Mouse (Mus musculus) ES-E14 (cell line): Measurements from ENCODE around the gene Wdr62. TPM values are rescaled to one million over a fixed set of nuclear protein-coding genes. Genes with fewer than 3 reads are reported as not detected.

Experiments
- DNase-seq: peaks from one replicate; pipeline ENCODE4 v3.0.0-alpha.2; 2013; ENCODE audit warnings: low read depth, low spot score
- H3K27ac ChIP-seq: 2 replicates; pipeline ENCODE4 v1.5.1; 2012; ENCODE audit warnings: low read depth, mild to moderate bottlenecking, low read length, moderate library complexity, mixed read lengths; ENCODE audit not compliant: poor library complexity, insufficient read depth, severe bottlenecking
- H3K36me3 ChIP-seq: 2 replicates; pipeline ENCODE4 v1.6.1; 2012; ENCODE audit warnings: mild to moderate bottlenecking, low read length, moderate library complexity, mixed read lengths; ENCODE audit not compliant: control insufficient read depth, poor library complexity, insufficient read depth, severe bottlenecking
- H3K4me1 ChIP-seq, 2 experiments: fragments of 150-350 bp in 1 of 2; sonication (generic) in 1 of 2; 2 replicates each; pipeline ENCODE4 v1.6.1; 2012; ENCODE audit warnings: low read length in 2 of 2, mild to moderate bottlenecking in 1 of 2, mixed read lengths in 1 of 2; ENCODE audit not compliant: control insufficient read depth in 2 of 2, insufficient read depth in 2 of 2, poor library complexity in 1 of 2
- H3K4me3 ChIP-seq, 2 experiments: fragments of 150-350 bp in 1 of 2; sonication (generic) in 1 of 2; 2 replicates each; pipeline ENCODE4 v1.5.1; 2012; ENCODE audit warnings: low read length in 2 of 2, low read depth in 1 of 2, mild to moderate bottlenecking in 1 of 2, mixed read lengths in 1 of 2; ENCODE audit not compliant: insufficient read depth in 1 of 2, poor library complexity in 1 of 2, severe bottlenecking in 1 of 2
- H3K9ac ChIP-seq: 2 replicates; pipeline ENCODE4 v1.6.1; 2012; ENCODE audit warnings: low read depth, mild to moderate bottlenecking, low read length, mixed read lengths; ENCODE audit not compliant: poor library complexity, insufficient read depth, severe bottlenecking
- H3K9me3 ChIP-seq: fragments of 150-350 bp; sonication (generic); 2 replicates; pipeline ENCODE4 v1.6.1; 2012; ENCODE audit warnings: low read depth, mild to moderate bottlenecking, low read length; ENCODE audit not compliant: control insufficient read depth, insufficient read depth
- CHD2 ChIP-seq: IDR thresholded peaks from 2 replicates; pipeline ENCODE4 v1.6.1; 2014; ENCODE audit warnings: mild to moderate bottlenecking, low read depth, low read length, inconsistent platforms
- HCFC1 ChIP-seq: IDR thresholded peaks from 2 replicates; pipeline ENCODE4 v1.6.1; 2012; ENCODE audit warnings: low read length, inconsistent platforms, borderline replicate concordance; ENCODE audit not compliant: insufficient read depth
- MAFK ChIP-seq: IDR thresholded peaks from 2 replicates; pipeline ENCODE4 v1.6.1; 2014; ENCODE audit warnings: mild to moderate bottlenecking, low read depth, low read length, inconsistent platforms; ENCODE audit not compliant: insufficient read depth
- ZC3H11A ChIP-seq: IDR thresholded peaks from 2 replicates; pipeline ENCODE4 v1.6.1; 2012; ENCODE audit warnings: low read depth, mild to moderate bottlenecking, inconsistent platforms, low read length, borderline replicate concordance
- ZNF384 ChIP-seq: IDR thresholded peaks from 2 replicates; pipeline ENCODE4 v1.6.1; 2012; ENCODE audit warnings: low read depth, low read length, inconsistent platforms
- in situ Hi-C, 2 experiments: fragments of 600-800 bp; cut with MboI; formaldehyde crosslinking; loops; one replicate each; pipeline ENCODE4 v1.15.1; 2025; ENCODE audit warnings: low sequenced_read_pairs in 2 of 2, inconsistent platforms in 1 of 2; ENCODE audit not compliant: unreplicated experiment in 2 of 2
- total RNA-seq: library from RNA; depleted of rRNA; stranded (reverse); fragments of 300-350 nt; gene quantifications from 2 replicates; pipeline ENCODE4 v1.2.3, GENCODE M21; 2012

The Wdr62 gene
- total RNA-seq, 1 experiment = 21.6 TPM

DNA sequence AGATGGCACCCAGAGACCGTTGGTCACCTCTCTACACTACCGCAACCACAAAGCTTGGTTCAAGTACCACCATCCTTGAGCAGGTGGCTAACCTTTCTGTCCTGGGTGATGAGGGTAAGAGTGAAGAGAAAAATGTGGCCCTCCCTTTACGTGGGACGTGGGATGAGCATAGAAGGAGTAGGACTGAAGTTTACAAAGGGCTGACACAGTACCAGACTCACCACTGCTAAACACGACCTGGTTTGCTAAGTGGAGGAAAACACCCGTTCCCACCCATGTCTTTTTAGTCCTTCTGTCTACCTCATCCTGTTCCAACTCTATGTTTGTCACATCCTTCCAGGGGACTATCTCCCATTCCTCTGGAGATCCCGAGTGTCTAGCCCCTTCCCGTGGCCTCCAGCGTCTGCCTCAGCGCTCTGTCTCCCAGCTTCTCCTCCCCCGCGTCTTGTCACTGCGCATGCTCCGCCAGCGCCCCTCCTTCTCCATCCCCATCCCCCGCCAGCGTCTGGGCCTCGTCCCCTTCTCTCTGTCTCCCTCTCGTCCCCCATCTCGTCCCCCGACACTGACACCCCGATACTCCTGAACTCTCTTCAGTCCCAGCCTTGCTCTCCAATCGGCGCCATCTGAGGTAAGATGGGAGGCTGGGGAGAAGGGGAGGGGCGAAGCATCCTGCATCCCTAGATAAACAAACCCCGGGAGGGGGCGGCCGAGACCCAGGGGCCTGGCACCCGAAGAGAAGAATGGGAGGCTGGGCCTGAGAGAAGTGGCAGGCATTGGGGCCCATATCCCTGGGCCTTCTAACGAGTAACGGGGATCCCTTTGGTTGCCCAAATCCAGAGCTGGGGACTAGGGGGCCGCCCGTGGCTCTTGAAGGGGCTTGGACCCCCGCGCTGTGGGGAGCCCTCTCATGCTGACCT is 11.3 kb upstream of the Wdr62 start, which contains the start of gene Clip3:
Gene Clip3 (plus strand): TSS at position 514 of the 917 bp plus-strand sequence.
- Histone ChIP-seq H3K4me3 (peak within 1 kb of the TSS; percentile 52 to 73), H3K9ac (peak within 1 kb of the TSS; percentile 65), H3K4me1 (peaks cover 0 to 11% of the 10 kb centered on the region in 2 experiments; a peak in 1 of 4 replicates), H3K27ac (no peak within 1 kb of the TSS), H3K36me3 (no peaks in the 10 kb centered on the region), H3K9me3 (no peaks in the 10 kb centered on the region)
- DNase-seq = no peak
- no peak for TF ChIP-seq HCFC1
- TF ChIP-seq MAFK = no peak
- TF ChIP-seq CHD2 = no peak
- TF ChIP-seq ZNF384 = no peak
- no peak for TF ChIP-seq ZC3H11A
- in situ Hi-C loops = no loop called here

DNA sequence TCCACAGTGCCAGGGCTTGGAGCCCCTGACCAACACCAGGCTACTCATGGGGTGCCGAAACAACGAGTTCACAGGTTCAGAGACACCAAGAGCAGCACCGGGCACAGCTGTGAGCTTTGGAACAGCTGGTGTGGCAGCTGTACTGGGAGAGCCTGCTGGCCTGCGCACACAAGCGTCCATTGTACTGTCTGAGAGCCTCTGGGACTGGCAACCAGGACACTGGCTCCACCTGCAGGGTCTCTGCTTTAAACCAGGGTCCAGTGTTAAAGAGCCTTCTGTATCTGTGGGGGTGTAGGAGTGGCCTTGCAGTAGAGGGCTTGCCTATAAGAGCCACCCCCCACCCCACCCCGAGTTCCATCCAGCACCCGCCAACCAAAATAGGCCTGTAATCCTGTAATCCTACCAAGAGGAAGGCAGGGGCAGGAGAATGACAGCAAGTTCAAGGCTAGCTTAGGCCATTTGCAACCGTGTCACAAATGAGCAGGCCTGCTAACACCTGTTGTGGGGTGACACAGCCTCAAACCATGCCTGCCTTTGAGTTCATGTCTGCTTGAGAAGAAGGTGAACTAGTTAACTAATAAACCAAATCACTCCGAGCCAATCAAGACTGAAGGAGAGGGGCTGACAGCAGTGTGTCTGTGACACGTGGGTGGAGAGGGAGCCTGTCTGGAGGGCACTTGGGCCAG is 9.6 kb upstream of the Wdr62 start:
- Histone ChIP-seq H3K4me1 (peaks cover 0 to 11% of the 10 kb centered on the region in 2 experiments; a peak in 1 of 4 replicates), H3K9ac (no peak overlapping the region), H3K36me3 (no peaks in the 10 kb centered on the region), H3K4me3 (peak overlapping the region; percentile 13 to 21; a peak in 1 of 4 replicates), H3K27ac (no peak overlapping the region), H3K9me3 (no peaks in the 10 kb centered on the region)
- TF ChIP-seq CHD2 (no peak), ZC3H11A (no peak), ZNF384 (no peak), HCFC1 (no peak), MAFK (no peak)
- DNase-seq = no peak
- in situ Hi-C loops = no loop called here

DNA sequence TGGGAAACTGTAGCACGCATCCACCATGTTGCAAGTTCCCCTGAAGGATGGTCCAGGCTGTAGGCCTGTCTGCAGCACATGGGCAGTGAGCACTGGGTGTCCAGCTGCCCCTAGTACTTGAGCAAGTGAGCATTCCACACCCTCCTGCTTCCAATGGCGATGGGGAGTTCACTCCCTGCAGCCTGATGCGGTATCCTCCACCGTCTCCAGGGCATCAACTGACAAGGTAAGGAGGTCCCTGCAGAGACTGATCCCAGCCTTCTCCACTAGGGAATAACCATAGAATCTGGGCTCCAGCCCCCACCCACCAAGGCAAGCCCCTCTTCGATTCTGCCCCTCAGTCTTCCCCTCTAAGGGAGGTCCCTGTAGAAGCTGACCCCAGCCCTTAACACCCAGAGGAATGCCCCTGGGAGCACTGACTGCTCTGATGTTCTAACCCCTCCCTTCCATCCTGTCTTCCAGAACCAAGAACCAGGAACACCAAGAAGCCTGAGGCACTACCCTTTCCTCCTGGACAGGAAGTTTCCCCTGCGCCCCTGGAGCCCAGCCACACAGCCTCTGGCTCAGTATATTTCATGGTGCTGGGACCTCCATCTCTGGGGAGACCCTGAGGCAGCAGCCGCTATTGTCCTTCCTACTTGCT is 9.0 kb upstream of the Wdr62 start:
- H3K4me1 ChIP-seq = peaks cover 0 to 11% of the 10 kb centered on the region in 2 experiments; a peak in 1 of 4 replicates
- TF ChIP-seq ZC3H11A (no peak), ZNF384 (no peak), CHD2 (no peak), MAFK (no peak), HCFC1 (no peak)
- H3K9ac ChIP-seq = no peak overlapping the region
- no peak for DNase-seq
- in situ Hi-C loops = no loop called here
- H3K4me3 ChIP-seq = peak overlapping the region; percentile 13 to 21; a peak in 1 of 4 replicates
- no peak overlapping the region for H3K27ac ChIP-seq
- no peaks in the 10 kb centered on the region for H3K9me3 ChIP-seq
- no peaks in the 10 kb centered on the region for H3K36me3 ChIP-seq

DNA sequence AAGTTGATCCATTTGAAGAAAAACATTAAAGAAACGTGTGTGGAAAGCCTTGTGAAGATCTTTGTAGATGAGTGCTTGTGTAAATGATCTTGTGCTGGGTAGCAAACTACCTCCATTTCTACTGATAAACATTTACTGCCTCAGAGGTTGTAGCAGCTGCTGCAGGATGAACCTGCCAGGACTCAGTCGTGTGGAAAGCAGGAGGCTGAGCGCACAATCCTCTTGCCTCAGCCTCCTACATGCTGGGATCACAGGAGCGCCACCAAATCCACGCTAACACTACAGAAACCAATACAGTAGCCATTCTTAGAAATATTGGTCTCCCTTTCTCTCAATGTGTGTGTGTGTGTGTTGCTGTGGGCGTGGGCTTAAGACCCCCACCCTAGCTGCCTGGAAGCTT is 7.8 kb upstream of the Wdr62 start:
- no peak overlapping the region for H3K9ac ChIP-seq
- H3K4me1 ChIP-seq = peaks cover 0 to 11% of the 10 kb centered on the region in 2 experiments; a peak in 1 of 4 replicates
- H3K27ac ChIP-seq = no peak overlapping the region
- no peaks in the 10 kb centered on the region for H3K36me3 ChIP-seq
- no peak for DNase-seq
- no peak overlapping the region for H3K4me3 ChIP-seq
- no peaks in the 10 kb centered on the region for H3K9me3 ChIP-seq
- in situ Hi-C loops = no loop called here
- TF ChIP-seq CHD2 (no peak), MAFK (no peak), HCFC1 (no peak), ZNF384 (no peak), ZC3H11A (no peak)
